Mouse (Mus musculus) bone marrow, adult 2 months (tissue): ENCODE data around the gene Pacrg. TPM values are rescaled to one million over a fixed set of nuclear protein-coding genes. Genes with fewer than 3 reads are reported as not detected.

Experiments used
- H3K27ac ChIP-seq: fragments of 200-500 bp; 2 replicates; pipeline ENCODE4 v1.5.1; 2012; ENCODE audit warnings: low read depth, mild to moderate bottlenecking, control low read depth, inconsistent platforms, low read length; ENCODE audit not compliant: control insufficient read depth, poor library complexity, insufficient read depth
- H3K4me1 ChIP-seq: fragments of 200-500 bp; 2 replicates; pipeline ENCODE4 v1.6.1; 2011; ENCODE audit warnings: low read length; ENCODE audit not compliant: control insufficient read depth, insufficient read depth
- H3K4me3 ChIP-seq: fragments of 200-500 bp; replicated peaks from 2 replicates; pipeline ENCODE3; 2011; ENCODE audit warnings: mild to moderate bottlenecking, low read depth, low read length, control low read depth; ENCODE audit not compliant: control insufficient read depth
- CTCF ChIP-seq: fragments of 200-500 bp; IDR thresholded peaks from 2 replicates; pipeline ENCODE4 v1.5.1; 2011; ENCODE audit warnings: low read length, control low read depth; ENCODE audit not compliant: control insufficient read depth, insufficient read depth
- POLR2A ChIP-seq: fragments of 200-500 bp; IDR thresholded peaks from 2 replicates; pipeline ENCODE4 v1.6.1; 2011; ENCODE audit warnings: low read depth, mild to moderate bottlenecking, control low read depth, low read length, borderline replicate concordance; ENCODE audit not compliant: control insufficient read depth
- WGBS: fragments of 180-500 bp; shearing (Covaris S2); methylation state at CpG from one replicate; pipeline ENCODE4 v1.1.7; 2018; 5-methylcytosine and 5-hydroxymethylcytosine counted together
- polyA plus RNA-seq: library from polyadenylated mRNA; stranded (reverse); fragments of >200 nt; gene quantifications from 2 replicates; pipeline ENCODE4 v1.2.4, GENCODE M21; 2011; ENCODE audit warnings: low replicate concordance; ENCODE audit not compliant: missing spikeins, insufficient read depth, insufficient read length

The Pacrg gene
- polyA plus RNA-seq, 1 experiment = not detected

- no peak overlapping the region for H3K27ac ChIP-seq
- WGBS = 64% methylated on average over 4 of the region's 4 CpGs
- no peak for TF ChIP-seq CTCF
- TF ChIP-seq POLR2A = no peak
- H3K4me1 ChIP-seq = no peaks in the 10 kb centered on the region
- H3K4me3 ChIP-seq = no peak overlapping the region
Observed at GRCm38 (mm10) chr17:10628240-10628639, 211.9 kb downstream of the Pacrg start.

GRCm38 (mm10) chr17:10627476-10627875 is 212.6 kb downstream of the Pacrg start:
- WGBS = 80% methylated on average over 2 of the region's 2 CpGs
- Histone ChIP-seq H3K27ac (no peak overlapping the region), H3K4me3 (no peak overlapping the region)

GRCm38 (mm10) chr17:10626299-10627095 is 213.6 kb downstream of the Pacrg start:
- no peak overlapping the region for H3K4me3 ChIP-seq
- WGBS = 86% methylated on average over 13 of the region's 13 CpGs
- no peak overlapping the region for H3K27ac ChIP-seq
- no peaks in the 10 kb centered on the region for H3K4me1 ChIP-seq
- TF ChIP-seq POLR2A (no peak), CTCF (no peak)

More at GRCm38 (mm10) chr17:10627476-10627875, 212.6 kb downstream of the Pacrg start:
- TF ChIP-seq POLR2A = no peak
- no peak for TF ChIP-seq CTCF
- H3K4me1 ChIP-seq = no peaks in the 10 kb centered on the region

- H3K27ac ChIP-seq = no peak overlapping the region
- no peak overlapping the region for H3K4me3 ChIP-seq
- no peaks in the 10 kb centered on the region; the same call in 1 of the 2 replicates for H3K4me1 ChIP-seq
- 90% methylated on average over 6 of the region's 6 CpGs for WGBS
- TF ChIP-seq POLR2A (no peak), CTCF (no peak)
Observed at GRCm38 (mm10) chr17:10624699-10625424, 215.2 kb downstream of the Pacrg start.

GRCm38 (mm10) chr17:10620621-10621020 is 219.5 kb downstream of the Pacrg start:
- 78% methylated on average over 2 of the region's 2 CpGs for WGBS
- Histone ChIP-seq H3K4me1 (no peaks in the 10 kb centered on the region; the same call in 1 of the 2 replicates), H3K27ac (no peak overlapping the region), H3K4me3 (no peak overlapping the region)
- TF ChIP-seq CTCF (no peak), POLR2A (no peak)

GRCm38 (mm10) chr17:10619881-10620280 is 220.2 kb downstream of the Pacrg start:
- no peak overlapping the region for H3K4me3 ChIP-seq
- no peaks in the 10 kb centered on the region; the same call in 1 of the 2 replicates for H3K4me1 ChIP-seq
- TF ChIP-seq POLR2A (no peak), CTCF (no peak)
- 73% methylated on average over 3 of the region's 3 CpGs for WGBS
- no peak overlapping the region for H3K27ac ChIP-seq

- Histone ChIP-seq H3K4me3 (no peak overlapping the region), H3K27ac (no peak overlapping the region), H3K4me1 (no peaks in the 10 kb centered on the region; the same call in 1 of the 2 replicates)
- WGBS = 63% methylated on average over 4 of the region's 4 CpGs
- TF ChIP-seq CTCF (no peak), POLR2A (no peak)
Observed at GRCm38 (mm10) chr17:10617656-10618055, 222.5 kb downstream of the Pacrg start.

GRCm38 (mm10) chr17:10615611-10616010 is 224.5 kb downstream of the Pacrg start:
- Histone ChIP-seq H3K4me1 (no peaks in the 10 kb centered on the region; the same call in 1 of the 2 replicates), H3K27ac (no peak overlapping the region), H3K4me3 (no peak overlapping the region)
- TF ChIP-seq CTCF = no peak
- no peak for TF ChIP-seq POLR2A
- WGBS = 81% methylated on average over 7 of the region's 7 CpGs

- WGBS = 73% methylated on average over 6 of the region's 6 CpGs
- no peaks in the 10 kb centered on the region for H3K4me1 ChIP-seq
- TF ChIP-seq POLR2A (no peak), CTCF (no peak)
- no peak overlapping the region for H3K27ac ChIP-seq
- no peak overlapping the region for H3K4me3 ChIP-seq
Observed at GRCm38 (mm10) chr17:10614696-10615095, 225.4 kb downstream of the Pacrg start.
